Mouse (Mus musculus) forebrain, embryonic 16.5 days (tissue): Measurements from ENCODE around the gene Ctbp2. TPM values are rescaled to one million over a fixed set of nuclear protein-coding genes. Genes with fewer than 3 reads are reported as not detected.

Experiments
- ATAC-seq: fragments of 200-750 bp; cut with Nextera tagmentation; 2 replicates; pipeline ENCODE4 v1.8.0; 2017; ENCODE audit warnings: mild to moderate bottlenecking, moderate library complexity
- H3K27ac ChIP-seq: fragments of 300-500 bp; sonication (generic); 2 replicates; pipeline ENCODE4 v1.5.1; 2014; ENCODE audit warnings: low read length, control low read depth
- H3K27me3 ChIP-seq: fragments of 300-500 bp; sonication (generic); replicated peaks from 2 replicates; pipeline ENCODE4 v1.6.1; 2014; ENCODE audit warnings: low read length; ENCODE audit not compliant: control insufficient read depth, insufficient read depth
- H3K36me3 ChIP-seq: fragments of 300-500 bp; sonication (generic); 2 replicates; pipeline ENCODE4 v1.6.1; 2014; ENCODE audit not compliant: control insufficient read depth, insufficient read depth
- H3K4me1 ChIP-seq: fragments of 300-500 bp; sonication (generic); replicated peaks from 2 replicates; pipeline ENCODE4 v1.6.1; 2014; ENCODE audit warnings: low read length; ENCODE audit not compliant: control insufficient read depth, insufficient read depth
- H3K4me2 ChIP-seq: fragments of 300-500 bp; sonication (generic); 2 replicates; pipeline ENCODE4 v1.6.1; 2014; ENCODE audit warnings: mild to moderate bottlenecking, low read length, control low read depth
- H3K4me3 ChIP-seq: fragments of 300-500 bp; sonication (generic); replicated peaks from 2 replicates; pipeline ENCODE4 v1.5.1; 2014; ENCODE audit warnings: mild to moderate bottlenecking, low read length, control low read depth
- H3K9ac ChIP-seq: fragments of 300-500 bp; sonication (generic); replicated peaks from 2 replicates; pipeline ENCODE4 v1.6.1; 2014; ENCODE audit warnings: low read depth, low read length, control low read depth
- H3K9me3 ChIP-seq: fragments of 300-500 bp; sonication (generic); 2 replicates; pipeline ENCODE4 v1.6.1; 2016; ENCODE audit warnings: low read length; ENCODE audit not compliant: control insufficient read depth
- WGBS: fragments of 180-500 bp; shearing (Covaris S2); extraction: QIAGEN DNeasy Blood & Tissue Kit; methylation state at CpG from one replicate; pipeline ENCODE4 v1.1.7; 2014; 5-methylcytosine and 5-hydroxymethylcytosine counted together
- polyA plus RNA-seq: library from polyadenylated mRNA; unstranded; fragments of >200 nt; fragmentation: Nextera tagmentation; extraction: Ambion mirVana; gene quantifications from 2 replicates; pipeline ENCODE4 v1.2.1, GENCODE M21; 2015

The Ctbp2 gene
- polyA plus RNA-seq, 1 experiment from 2014 or later = 74.6 TPM

DNA sequence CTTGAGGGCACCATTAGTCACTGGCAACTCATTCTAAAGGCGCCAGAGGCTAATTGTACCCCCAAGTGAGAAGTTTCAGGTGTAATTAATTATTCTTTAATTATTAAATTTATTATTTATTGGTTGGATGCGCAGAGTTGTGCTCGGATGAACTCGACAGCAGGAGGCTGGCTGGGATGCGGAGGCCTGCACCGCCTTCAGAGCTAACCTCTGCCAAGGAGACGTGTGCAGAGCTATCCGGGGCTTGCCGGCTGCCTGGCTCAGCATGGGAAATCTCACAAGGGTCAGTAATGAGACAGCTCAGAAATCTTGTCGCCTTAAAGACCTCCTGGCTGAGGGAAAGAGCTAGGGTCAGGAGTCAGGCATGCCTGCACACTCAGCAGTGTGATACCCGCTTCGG lies 31.5 kb upstream of the Ctbp2 start:
- 74% methylated on average over 12 of the region's 12 CpGs for WGBS
- Histone ChIP-seq H3K9me3 (no peaks in the 10 kb centered on the region), H3K4me3 (no peak overlapping the region), H3K4me1 (no peaks in the 10 kb centered on the region), H3K27ac (no peak overlapping the region), H3K9ac (no peak overlapping the region), H3K36me3 (no peaks in the 10 kb centered on the region), H3K27me3 (no peaks in the 10 kb centered on the region), H3K4me2 (no peak overlapping the region)
- no peak for ATAC-seq

DNA sequence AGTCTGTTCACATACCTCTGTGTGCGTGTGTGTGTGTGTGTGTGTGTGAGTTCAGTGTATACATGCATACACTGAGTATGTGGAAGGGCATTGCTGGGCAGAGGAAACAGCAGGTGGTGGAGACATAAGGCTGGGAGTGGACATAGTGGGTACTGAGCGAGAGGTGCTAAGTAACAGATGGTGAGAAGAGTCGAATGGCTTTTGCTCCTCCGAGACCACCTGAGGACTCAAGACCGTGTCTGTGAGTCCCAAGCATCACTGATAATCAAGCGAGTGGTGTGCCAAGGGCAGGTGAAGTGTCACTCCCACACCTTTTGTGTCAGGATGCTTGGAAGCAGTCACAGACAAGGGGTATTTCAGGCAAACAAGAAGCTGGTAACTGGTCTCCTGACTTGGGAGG lies 30.7 kb upstream of the Ctbp2 start:
- 71% methylated on average over 6 of the region's 6 CpGs for WGBS
- no peak overlapping the region for H3K4me3 ChIP-seq
- H3K4me1 ChIP-seq = no peaks in the 10 kb centered on the region
- H3K9ac ChIP-seq = no peak overlapping the region
- no peaks in the 10 kb centered on the region for H3K9me3 ChIP-seq
- H3K36me3 ChIP-seq = no peaks in the 10 kb centered on the region
- no peaks in the 10 kb centered on the region for H3K27me3 ChIP-seq
- no peak for ATAC-seq
- H3K27ac ChIP-seq = no peak overlapping the region
- no peak overlapping the region for H3K4me2 ChIP-seq

DNA sequence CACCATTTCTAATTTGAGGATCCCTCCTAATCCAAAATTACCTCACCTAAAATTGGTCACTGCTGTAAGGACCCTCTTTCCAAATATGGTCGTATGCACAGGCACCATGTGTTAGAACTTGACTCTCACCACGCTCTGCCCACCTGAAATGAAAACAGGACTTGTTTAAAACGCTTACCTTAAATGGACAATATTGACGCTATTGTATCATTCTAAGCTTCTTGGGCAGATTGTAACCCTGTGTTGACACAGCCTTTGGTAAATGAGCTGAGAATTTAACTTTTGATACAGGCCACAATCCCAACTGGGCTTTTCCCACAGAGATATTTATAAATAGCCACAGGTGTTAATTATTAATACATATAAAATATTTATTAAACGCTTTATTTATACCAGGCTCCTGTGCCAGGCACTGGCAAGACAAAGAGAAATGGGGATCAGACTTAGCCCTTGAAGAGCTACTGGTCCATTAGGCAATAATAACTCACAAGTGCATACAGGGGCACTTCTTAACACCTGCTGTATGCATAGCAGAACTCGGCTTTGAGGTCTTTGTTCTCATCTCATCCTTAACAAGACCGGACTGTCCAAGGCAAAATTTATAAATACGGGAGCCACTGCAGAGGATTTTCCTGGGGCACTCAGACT lies 15.7 kb upstream of the Ctbp2 start:
- H3K4me3 ChIP-seq = no peak overlapping the region
- no peak for ATAC-seq
- H3K9ac ChIP-seq = no peak overlapping the region
- no peak overlapping the region for H3K27ac ChIP-seq
- no peaks in the 10 kb centered on the region for H3K4me1 ChIP-seq
- H3K27me3 ChIP-seq = no peaks in the 10 kb centered on the region
- no peaks in the 10 kb centered on the region for H3K36me3 ChIP-seq
- H3K9me3 ChIP-seq = no peaks in the 10 kb centered on the region
- H3K4me2 ChIP-seq = no peak overlapping the region
- WGBS = 80% methylated on average over 8 of the region's 8 CpGs

DNA sequence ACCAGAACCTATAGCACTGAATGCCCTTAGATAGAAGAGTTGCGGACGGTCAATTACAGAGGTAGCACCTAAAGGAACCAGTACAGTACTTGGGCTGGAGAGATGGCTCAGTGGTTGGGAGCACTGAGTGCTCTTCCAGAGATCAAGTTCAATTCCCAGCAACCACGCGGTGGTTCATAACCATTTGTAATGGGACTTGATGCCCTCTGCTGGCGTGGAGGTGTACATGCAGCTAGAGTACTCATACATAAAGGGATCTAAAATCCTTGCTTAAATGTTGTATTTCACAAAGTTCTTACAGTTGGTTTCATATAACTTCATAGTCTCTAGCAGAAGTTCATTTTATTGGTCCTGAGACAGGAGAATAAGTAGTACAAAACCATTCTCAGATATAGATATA lies 9.4 kb upstream of the Ctbp2 start:
- Histone ChIP-seq H3K36me3 (no peaks in the 10 kb centered on the region), H3K4me1 (no peaks in the 10 kb centered on the region), H3K27ac (no peak overlapping the region), H3K27me3 (no peaks in the 10 kb centered on the region), H3K4me3 (no peak overlapping the region), H3K9me3 (no peaks in the 10 kb centered on the region), H3K4me2 (no peak overlapping the region), H3K9ac (no peak overlapping the region)
- ATAC-seq = no peak
- WGBS = 79% methylated on average over 5 of the region's 5 CpGs

DNA sequence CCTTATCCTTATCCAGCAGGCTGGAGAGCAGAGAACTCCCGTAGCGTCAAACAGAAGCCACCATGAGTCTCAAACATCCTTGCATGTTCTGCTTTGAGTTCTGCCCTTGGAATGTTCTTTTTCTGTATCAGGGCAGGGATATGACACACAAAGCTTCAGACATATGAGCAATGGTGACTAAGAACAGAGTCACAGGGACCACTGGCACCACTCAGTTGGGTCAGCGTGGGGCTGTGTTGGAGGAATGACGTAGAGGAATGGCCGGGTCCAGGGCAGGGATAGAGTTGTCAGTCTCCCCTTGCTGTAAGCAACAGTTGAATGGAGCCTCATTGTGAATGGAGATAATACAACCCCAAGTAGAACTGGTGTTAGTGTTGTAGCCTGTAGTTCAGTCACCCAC lies 8.5 kb upstream of the Ctbp2 start:
- Histone ChIP-seq H3K9me3 (no peaks in the 10 kb centered on the region), H3K4me2 (no peak overlapping the region), H3K27me3 (no peaks in the 10 kb centered on the region), H3K9ac (no peak overlapping the region), H3K36me3 (no peaks in the 10 kb centered on the region), H3K4me1 (no peaks in the 10 kb centered on the region), H3K27ac (no peak overlapping the region), H3K4me3 (no peak overlapping the region)
- 94% methylated on average over 5 of the region's 5 CpGs for WGBS
- ATAC-seq = no peak

DNA sequence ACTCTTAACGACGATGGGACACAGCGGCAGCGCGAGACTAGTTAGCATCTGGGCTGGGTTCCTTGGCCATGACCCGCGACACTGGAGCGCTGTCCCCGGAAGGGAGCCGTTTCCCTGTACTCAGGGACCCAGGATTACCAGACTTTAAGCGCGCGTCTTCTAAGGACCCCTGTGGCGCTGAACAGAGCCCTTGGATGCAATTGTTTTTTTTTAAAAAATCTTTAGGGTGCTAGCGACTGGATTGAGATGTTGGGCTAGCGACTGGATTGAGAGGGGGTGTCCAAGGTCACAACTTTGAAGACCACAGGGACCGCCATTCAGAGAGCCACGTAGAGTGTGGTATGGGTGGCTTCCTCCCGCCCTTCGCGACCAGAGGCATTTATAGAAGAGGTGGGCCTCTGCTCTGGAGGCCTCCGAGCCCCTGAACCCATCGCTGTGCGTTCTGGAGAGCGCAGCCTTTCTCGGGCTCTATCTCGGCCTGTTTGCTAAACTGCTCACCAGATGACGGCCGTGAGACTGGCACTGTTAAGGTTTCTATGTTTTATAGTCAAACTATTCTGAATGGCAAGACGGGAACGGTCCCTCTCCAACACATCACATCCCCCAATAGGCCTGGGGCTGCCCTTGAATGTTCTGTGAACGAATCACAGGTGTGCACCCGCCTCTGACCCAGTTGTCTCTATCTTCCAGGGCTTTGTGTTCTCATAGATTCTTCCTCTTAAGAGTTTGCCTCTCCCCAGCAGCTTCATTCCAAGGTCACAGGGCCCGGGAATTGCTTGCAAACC lies 739 bp upstream of the Ctbp2 start:
- H3K4me2 ChIP-seq = peak overlapping the region; percentile 88
- peaks cover 23% of the 10 kb centered on the region for H3K4me1 ChIP-seq
- no peaks in the 10 kb centered on the region for H3K27me3 ChIP-seq
- no peak overlapping the region for H3K27ac ChIP-seq
- 16% methylated on average over 34 of the region's 34 CpGs for WGBS
- no peaks in the 10 kb centered on the region for H3K36me3 ChIP-seq
- H3K9me3 ChIP-seq = no peaks in the 10 kb centered on the region
- peak overlapping the region; percentile 94 for H3K9ac ChIP-seq
- peak overlapping the region; percentile 86 for H3K4me3 ChIP-seq
- ATAC-seq = no peak

DNA sequence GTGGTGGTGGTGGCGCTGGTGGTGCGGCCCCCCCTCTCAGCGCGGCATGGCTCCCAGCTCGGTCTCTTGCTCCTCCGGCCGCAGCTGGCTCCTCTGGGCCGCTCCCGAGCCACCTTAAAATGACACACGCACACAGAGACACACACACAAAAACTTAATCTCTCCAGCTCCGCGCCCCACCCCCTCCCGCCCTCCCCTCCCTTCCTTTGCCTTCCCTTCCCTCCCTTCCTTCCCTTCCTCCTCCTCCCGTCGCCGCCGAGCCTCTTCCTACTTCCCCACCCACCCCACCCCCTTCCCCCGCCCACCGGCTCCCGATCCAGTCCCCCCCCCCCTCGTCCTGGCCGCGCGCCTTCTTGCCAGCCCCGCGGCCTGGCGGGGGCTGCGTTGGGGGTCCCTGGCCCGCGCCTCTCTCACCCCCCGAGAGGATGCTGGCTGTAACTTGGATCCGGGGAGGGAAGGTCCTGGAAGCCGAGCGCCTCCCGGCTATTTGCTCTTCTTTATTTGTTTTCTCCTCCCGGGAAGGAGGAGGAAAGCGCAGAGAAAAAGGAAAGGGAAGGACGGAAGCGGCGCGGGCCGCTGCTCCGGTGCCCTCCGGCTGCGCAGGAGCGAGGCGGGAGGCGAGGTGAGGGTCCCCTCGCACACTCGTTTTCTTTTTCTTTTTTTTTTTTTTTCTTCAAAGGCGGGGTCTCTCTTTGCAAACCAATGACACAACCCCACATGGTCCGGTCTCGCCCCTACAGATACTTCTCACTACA lies 733 bp downstream of the Ctbp2 start, which contains the start of gene Fgfr2:
Gene Fgfr2 (minus strand): TSS at position 107 of the 755 bp plus-strand sequence.
- peak within 1 kb of the TSS; percentile 86 for H3K4me3 ChIP-seq
- under 1% methylated on average over 32 of the region's 53 CpGs for WGBS
- ATAC-seq = peak; percentile 66
- H3K9ac ChIP-seq = peak within 1 kb of the TSS; percentile 94
- no peaks in the 10 kb centered on the region for H3K36me3 ChIP-seq
- peak within 1 kb of the TSS; percentile 95 for H3K27ac ChIP-seq
- H3K4me1 ChIP-seq = peaks cover 25% of the 10 kb centered on the region
- H3K27me3 ChIP-seq = no peaks in the 10 kb centered on the region
- H3K4me2 ChIP-seq = peak within 1 kb of the TSS; percentile 88
- no peaks in the 10 kb centered on the region for H3K9me3 ChIP-seq

DNA sequence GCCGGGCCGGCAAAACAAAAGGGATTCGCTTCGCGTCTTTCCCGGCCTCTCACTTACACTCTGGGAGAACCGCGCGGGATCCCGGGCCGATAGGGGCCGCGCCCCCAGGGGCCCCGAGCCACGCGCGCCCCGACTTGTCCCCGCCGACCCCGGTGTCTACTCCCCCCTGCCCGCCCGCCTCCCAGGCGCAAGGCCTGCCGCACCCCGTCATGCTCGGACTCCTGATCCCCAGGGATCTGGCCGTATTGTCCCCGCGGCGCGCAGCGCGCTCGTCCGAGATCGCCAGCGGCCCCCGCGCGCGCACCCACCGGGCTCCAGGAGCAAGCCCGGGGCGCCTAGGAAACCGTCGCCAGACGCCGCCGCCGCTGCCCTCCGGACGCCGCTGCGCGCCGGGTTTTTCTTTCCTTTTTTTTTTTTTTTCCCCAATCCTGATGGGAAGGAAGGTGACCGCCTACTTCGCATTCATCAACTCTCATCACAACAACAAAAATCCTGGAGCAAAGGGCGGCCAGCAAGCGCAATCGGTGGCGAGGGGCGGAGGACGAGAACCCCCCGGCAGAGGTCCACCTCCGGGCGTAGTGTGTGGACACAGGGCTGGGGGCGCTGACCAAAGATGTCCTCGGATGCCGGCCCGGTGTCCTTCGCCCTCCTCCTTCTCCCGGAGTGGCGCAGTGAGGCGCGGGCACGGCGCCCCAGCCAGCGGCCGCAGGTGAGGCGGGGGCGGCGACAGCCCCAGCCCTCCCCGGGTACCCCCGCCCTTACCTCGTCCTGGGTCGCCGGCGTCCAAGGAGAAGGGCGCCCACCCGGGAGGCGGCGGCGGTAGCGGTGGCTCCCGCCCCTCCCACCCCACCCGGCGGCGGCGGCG lies 1.5 kb downstream of the Ctbp2 start:
- H3K36me3 ChIP-seq = no peaks in the 10 kb centered on the region
- WGBS = under 1% methylated on average over 77 of the region's 102 CpGs
- H3K4me3 ChIP-seq = peak overlapping the region; percentile 86
- H3K4me2 ChIP-seq = peak overlapping the region; percentile 88
- peak; percentile 19 for ATAC-seq
- peaks cover 30% of the 10 kb centered on the region for H3K4me1 ChIP-seq
- peak overlapping the region; percentile 94 for H3K9ac ChIP-seq
- no peaks in the 10 kb centered on the region for H3K9me3 ChIP-seq
- peak overlapping the region; percentile 95 for H3K27ac ChIP-seq
- H3K27me3 ChIP-seq = no peaks in the 10 kb centered on the region
